Mouse (Mus musculus): ENCODE results near the gene Lrrfip1.

DNA sequence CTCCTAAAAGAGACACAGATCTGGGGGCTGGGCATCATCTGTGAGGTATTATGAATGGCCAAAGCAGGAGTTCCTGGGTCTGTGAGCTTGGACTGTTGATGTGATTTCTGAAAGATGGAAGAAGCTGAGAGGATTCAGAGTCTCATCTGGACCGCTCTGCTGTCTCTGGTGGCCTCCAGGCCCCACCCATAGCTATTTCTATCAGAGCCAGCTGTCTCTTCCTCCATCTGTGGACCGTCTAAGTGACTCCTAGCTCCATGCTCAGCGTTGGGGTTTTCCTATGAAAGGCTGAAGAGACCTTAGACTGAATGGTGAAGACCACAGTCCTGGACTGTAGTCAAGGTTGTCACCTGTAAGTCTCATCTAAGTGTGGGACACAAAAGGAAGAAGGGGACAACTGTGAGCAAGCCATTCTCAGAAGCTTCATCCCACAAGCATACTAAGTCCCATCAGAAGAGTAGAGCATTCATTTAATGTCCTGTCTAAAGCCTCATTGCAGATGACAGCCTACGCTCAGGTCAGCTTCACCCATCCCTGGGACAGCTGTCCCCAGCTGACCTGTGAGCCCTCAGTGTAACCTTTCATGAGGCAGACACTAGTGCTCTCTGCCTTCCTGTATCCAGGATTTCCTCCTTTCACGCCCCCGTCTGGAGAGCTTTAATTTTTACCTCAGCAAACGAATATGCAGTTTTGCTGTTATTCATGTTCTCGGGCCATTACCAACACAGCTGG is 5.2 kb downstream of the Lrrfip1 start:
- TF ChIP-seq CTCF (IDR thresholded peaks at IDR 0.05; ENCODE audit: extremely low read depth, insufficient read depth, insufficient read length, insufficient replicate concordance) (no peak), POLR2A (IDR thresholded peaks at IDR 0.05; ENCODE audit: low read depth, low read length) (no peak)

All from spleen, adult 2 months (tissue).